Mouse (Mus musculus) limb, embryonic 12.5 days (tissue): ENCODE measurements at regions not wholly inside any gene's neighbourhood (a gene's known extent, or its start where the extent isn't known, plus 50 kb on each side); places are given as distances from the start of the nearest gene placed in this dataset.
A peak's percentile ranks its signal among the peaks of the same experiment; 100 is the strongest.
"Not testable (repeated sequence)": the region's sequence is repeated elsewhere in the genome, so short reads cannot be mapped to it uniquely, and the experiment has no call there.

ENCODE experiments used
- ATAC-seq: fragments of 200-750 bp; cut with Nextera tagmentation; 2 replicates; pipeline ENCODE4 v1.8.0; 2017; ENCODE audit warnings: low read depth, moderate TSS enrichment; ENCODE audit not compliant: insufficient number of reproducible peaks, insufficient read depth, low FRiP score, low TSS enrichment
- H3K27ac ChIP-seq: fragments of 300-500 bp; sonication (generic); 2 replicates; pipeline ENCODE4 v1.5.1; 2016; ENCODE audit warnings: mild to moderate bottlenecking, moderate library complexity
- H3K27me3 ChIP-seq: fragments of 300-500 bp; sonication (generic); 2 replicates; pipeline ENCODE4 v1.6.1; 2016; ENCODE audit warnings: mild to moderate bottlenecking, moderate library complexity
- H3K36me3 ChIP-seq: fragments of 300-500 bp; sonication (generic); 2 replicates; pipeline ENCODE4 v1.6.1; 2016; ENCODE audit warnings: mild to moderate bottlenecking, moderate library complexity
- H3K4me1 ChIP-seq: fragments of 300-500 bp; sonication (generic); replicated peaks from 2 replicates; pipeline ENCODE4 v1.6.1; 2016
- H3K4me2 ChIP-seq: fragments of 300-500 bp; sonication (generic); 2 replicates; pipeline ENCODE4 v1.6.1; 2016; ENCODE audit warnings: mild to moderate bottlenecking, moderate library complexity
- H3K4me3 ChIP-seq: fragments of 300-500 bp; sonication (generic); replicated peaks from 2 replicates; pipeline ENCODE4 v1.5.1; 2016; ENCODE audit warnings: mild to moderate bottlenecking
- H3K9ac ChIP-seq: fragments of 300-500 bp; sonication (generic); replicated peaks from 2 replicates; pipeline ENCODE4 v1.6.1; 2016; ENCODE audit warnings: mild to moderate bottlenecking, moderate library complexity
- H3K9me3 ChIP-seq: fragments of 300-500 bp; sonication (generic); 2 replicates; pipeline ENCODE4 v1.6.1; 2016; ENCODE audit warnings: mild to moderate bottlenecking, moderate library complexity
- WGBS: fragments of 180-500 bp; shearing (Covaris S2); methylation state at CpG from one replicate; pipeline ENCODE4 v1.1.7; 2016; 5-methylcytosine and 5-hydroxymethylcytosine counted together

DNA sequence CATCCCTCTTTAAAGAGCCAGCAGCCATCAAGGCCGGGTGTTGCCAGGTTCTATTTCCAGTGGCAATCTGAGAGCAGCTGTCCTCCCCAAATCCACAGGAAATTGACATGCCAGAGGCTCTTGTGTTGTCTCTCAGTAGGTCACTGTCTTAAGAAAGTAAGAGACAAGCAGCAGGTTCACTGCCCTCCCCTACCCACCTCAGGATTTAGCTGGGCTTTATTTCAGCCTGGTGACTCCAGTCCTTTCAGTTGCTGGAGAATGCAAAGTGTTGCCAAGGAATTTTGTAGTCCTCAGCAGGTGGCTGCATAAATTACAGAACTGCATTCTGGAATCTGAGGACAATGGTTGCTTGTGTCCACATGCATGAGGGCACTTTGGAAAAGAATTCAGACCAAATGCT lies 278.3 kb upstream of the Tbl1xr1 start:
- Histone ChIP-seq H3K4me3 (no peak overlapping the region), H3K4me1 (0 out of 2 replicates have a peak, but pooled peaks cover 3% of the 10 kb centered on the region), H3K36me3 (no peaks in the 10 kb centered on the region), H3K27me3 (no peaks in the 10 kb centered on the region), H3K9me3 (no peaks in the 10 kb centered on the region), H3K9ac (no peak overlapping the region), H3K27ac (no peak overlapping the region), H3K4me2 (no peak overlapping the region)
- ATAC-seq: no peak
- WGBS: 66% methylated on average over 1 of the region's 1 CpGs

DNA sequence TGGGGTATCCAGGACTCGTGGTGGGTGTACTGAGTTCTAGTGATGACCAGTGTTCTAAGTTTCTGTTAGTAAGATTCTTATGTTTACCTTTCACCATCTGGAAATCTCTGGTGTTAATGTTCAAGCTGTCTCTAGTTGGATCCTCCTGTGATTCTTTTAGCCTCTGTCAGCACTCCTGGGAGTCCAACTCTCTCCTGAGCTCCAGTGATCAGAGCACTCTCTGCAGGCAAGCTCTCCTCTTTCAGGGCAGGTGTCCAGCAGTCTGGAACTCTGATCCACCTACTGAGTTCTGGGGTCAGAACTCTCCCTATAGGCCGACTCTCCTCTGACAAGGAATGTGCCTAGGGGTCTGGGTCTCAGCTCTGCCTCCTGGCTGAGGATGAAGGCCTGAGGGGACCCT lies 272.6 kb upstream of the Tbl1xr1 start:
- not testable (repeated sequence) for H3K9me3 ChIP-seq, H3K4me3 ChIP-seq, H3K27ac ChIP-seq, H3K36me3 ChIP-seq, H3K4me2 ChIP-seq, H3K27me3 ChIP-seq, ATAC-seq, H3K4me1 ChIP-seq, H3K9ac ChIP-seq
- WGBS: 89% methylated on average over 2 of the region's 2 CpGs

DNA sequence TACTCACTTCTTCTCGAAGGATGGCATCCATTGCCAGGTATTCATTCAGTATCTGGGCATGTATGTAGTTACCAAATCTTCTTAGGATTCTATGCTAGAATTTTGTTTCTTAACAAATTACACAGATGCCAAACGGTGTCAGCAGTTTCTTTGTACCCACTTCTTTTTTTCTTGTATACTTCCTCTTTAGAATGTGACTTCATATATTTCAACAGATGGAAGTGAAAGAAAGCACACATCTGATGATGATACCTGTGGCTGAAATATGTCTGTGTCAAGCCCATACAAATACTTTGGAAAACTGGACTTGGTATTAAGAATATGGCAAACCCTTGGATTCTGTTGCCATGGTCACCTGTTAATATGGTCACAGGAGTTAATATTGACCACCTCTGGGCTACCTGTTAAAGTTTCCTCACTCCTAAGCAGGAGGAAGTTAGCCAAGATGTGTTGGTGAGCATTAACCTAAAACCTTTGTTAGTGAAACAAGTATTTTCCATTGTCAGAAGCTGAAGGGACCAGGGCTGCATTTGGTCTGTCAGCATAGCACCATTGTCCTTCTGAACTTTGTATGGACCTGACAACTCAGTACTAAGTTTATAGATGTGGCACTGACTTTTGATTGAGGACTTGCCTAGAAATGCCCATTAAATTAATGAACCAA lies 269.8 kb upstream of the Tbl1xr1 start:
- WGBS: 88% methylated on average over 2 of the region's 2 CpGs
- H3K9me3 ChIP-seq: no peaks in the 10 kb centered on the region
- H3K4me2 ChIP-seq: no peak overlapping the region
- no peak for ATAC-seq
- H3K4me3 ChIP-seq: no peak overlapping the region
- no peaks in the 10 kb centered on the region for H3K36me3 ChIP-seq
- no peaks in the 10 kb centered on the region for H3K27me3 ChIP-seq
- no peak overlapping the region for H3K9ac ChIP-seq
- peaks cover 21% of the 10 kb centered on the region for H3K4me1 ChIP-seq
- no peak overlapping the region for H3K27ac ChIP-seq

DNA sequence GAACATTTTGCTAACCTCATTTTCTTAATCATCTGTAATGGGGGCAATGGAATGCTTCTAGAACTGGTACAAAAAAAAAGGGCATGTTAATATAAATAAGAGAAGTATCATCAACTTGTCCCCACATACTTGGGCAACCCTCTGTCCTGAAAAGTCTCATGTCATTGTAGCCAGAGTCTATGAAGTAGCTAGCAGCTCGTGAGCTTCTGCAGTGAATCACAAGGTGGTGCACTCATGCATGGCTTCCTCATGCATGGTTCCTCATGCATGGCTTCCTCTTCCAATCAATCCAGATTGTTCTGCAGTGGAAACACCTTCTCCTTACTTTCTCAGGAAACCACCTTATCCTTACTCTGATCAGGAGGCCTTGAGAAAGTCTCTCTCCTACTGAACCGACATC lies 267.9 kb upstream of the Tbl1xr1 start:
- H3K27ac ChIP-seq: no peak overlapping the region
- peaks cover 21% of the 10 kb centered on the region for H3K4me1 ChIP-seq
- ATAC-seq: no peak
- no peaks in the 10 kb centered on the region for H3K36me3 ChIP-seq
- H3K27me3 ChIP-seq: no peaks in the 10 kb centered on the region
- H3K4me2 ChIP-seq: no peak overlapping the region
- 86% methylated on average over 2 of the region's 2 CpGs for WGBS
- no peaks in the 10 kb centered on the region for H3K9me3 ChIP-seq
- no peak overlapping the region for H3K4me3 ChIP-seq
- no peak overlapping the region for H3K9ac ChIP-seq

DNA sequence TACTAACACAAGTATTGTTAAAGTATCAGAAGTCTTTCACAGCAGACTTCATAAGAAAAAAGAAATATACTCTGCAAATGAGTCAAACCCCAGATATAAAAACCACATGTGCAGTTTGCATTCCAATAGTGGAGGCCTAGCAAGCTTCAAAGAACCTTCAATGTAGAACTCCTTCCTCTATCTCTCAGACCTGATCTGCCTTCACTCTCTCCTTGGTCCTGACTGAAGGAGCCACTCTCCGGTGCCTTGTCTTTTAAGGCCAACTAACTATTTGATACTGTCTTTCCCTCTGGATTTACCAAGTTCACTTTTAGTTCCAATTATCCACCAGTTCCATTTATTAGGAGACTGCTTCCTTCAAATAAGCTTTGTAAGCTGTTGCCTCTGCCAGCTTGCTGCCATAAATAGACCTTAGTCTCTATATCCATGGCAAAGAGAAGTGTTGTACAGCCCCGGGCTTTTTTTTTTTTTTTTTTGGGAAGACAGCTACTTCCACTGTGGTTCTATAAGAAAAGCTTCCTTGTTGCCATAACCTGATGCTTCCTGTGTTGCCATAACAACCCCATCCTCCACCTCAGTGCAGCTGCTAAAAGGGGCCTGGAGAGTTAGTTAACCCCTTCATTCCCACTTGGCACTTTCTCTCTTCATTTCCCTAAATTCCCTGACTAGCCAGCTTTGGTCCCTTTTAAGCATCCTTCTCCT lies 266.5 kb upstream of the Tbl1xr1 start:
- Histone ChIP-seq H3K27me3 (no peaks in the 10 kb centered on the region), H3K9ac (no peak overlapping the region), H3K4me1 (peaks cover 21% of the 10 kb centered on the region), H3K36me3 (no peaks in the 10 kb centered on the region), H3K4me3 (no peak overlapping the region), H3K9me3 (no peaks in the 10 kb centered on the region), H3K4me2 (no peak overlapping the region), H3K27ac (peak overlapping the region; percentile 62)
- ATAC-seq: peak; percentile 78
- 6% methylated on average over 2 of the region's 2 CpGs for WGBS

DNA sequence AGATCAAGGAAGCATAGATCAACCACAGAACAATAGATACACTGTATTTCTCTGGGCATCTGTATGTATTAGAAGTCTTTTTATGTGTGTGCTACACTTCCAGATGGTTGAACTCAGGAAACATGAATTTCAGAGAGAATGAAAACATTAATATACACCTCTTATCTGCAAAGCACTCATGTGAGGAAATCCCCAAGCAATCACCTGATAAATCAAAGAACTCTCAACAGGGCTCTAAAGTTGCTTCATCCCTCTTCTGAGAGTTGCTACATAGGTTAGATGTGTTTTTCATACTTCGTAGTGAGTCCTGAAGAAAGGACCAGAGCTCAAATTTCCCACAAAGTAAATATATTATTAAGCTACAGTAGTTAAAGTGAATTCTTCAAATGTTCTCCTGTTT lies 263.1 kb upstream of the Tbl1xr1 start:
- Histone ChIP-seq H3K36me3 (no peaks in the 10 kb centered on the region), H3K9ac (no peak overlapping the region), H3K4me2 (no peak overlapping the region), H3K9me3 (no peaks in the 10 kb centered on the region), H3K27me3 (no peaks in the 10 kb centered on the region), H3K4me3 (no peak overlapping the region), H3K27ac (no peak overlapping the region), H3K4me1 (peaks cover 21% of the 10 kb centered on the region)
- WGBS: 32% methylated on average over 1 of the region's 1 CpGs
- peak; percentile 24; the same call in 1 of the 2 replicates for ATAC-seq

DNA sequence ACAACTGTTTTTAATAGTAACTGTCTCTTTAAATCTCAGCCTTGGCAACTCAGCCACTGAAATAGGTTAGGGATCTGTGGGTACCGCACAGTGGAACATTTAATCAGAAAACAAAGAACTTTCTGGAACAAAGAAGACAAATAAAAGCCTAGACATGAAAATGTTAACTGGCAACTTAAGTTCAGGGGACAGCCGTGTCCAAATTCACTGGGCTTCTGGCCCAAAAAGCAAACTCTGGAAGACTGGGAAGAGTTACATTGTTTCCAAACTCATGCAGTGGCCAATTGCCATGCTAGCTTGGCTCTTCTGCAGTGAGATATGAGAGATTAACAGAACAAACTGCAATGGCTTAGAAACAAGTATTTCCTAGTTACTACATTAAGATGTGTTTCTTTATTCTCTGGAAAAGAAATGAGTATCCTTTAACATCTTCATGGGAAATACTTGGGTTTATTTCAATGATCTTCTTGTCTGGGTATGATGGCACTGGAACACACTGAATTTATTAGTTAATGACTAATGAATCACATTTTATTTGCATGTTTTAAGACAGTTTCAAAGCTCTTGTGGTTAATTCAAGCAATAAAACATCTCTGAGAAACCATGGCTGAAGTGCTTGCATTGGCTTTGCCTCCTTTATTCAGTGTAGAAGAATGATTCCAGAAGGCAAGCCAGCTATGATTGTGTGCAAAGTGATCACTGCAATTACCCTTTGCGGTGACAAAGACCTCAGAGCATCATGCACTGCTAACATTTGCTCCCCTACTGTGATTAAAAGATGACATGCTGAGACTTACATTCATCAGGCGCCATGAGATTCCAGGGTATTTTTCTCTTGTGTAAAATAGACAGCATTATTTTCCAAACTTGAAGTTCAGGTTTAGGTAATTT lies 259.2 kb upstream of the Tbl1xr1 start:
- no peak for ATAC-seq
- Histone ChIP-seq H3K27ac (no peak overlapping the region), H3K9me3 (no peaks in the 10 kb centered on the region)

DNA sequence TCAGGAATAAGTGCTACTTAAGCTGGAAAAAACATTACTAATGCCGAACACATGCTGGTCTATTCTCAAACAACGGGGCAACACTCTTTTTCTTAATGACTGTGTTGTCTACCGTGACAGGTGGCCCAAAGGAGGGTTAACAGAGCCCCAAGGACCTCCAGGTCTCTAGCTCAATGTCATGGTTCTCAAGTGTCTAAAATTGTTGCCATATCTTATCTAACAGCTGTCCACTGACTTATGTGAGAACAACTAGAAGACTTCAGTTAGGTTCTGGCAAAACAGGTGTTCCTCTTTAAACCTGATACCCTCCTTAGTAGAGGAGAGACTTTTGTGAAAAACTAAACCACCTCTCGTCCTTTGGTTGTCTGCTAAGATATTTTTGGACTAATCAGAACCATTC lies 257.4 kb upstream of the Tbl1xr1 start:
- H3K4me1 ChIP-seq: no peaks in the 10 kb centered on the region
- 50% methylated on average over 4 of the region's 4 CpGs for WGBS
- H3K9me3 ChIP-seq: no peaks in the 10 kb centered on the region
- ATAC-seq: no peak
- no peak overlapping the region for H3K9ac ChIP-seq
- no peaks in the 10 kb centered on the region for H3K27me3 ChIP-seq
- H3K36me3 ChIP-seq: no peaks in the 10 kb centered on the region
- H3K4me3 ChIP-seq: no peak overlapping the region
- no peak overlapping the region for H3K4me2 ChIP-seq
- H3K27ac ChIP-seq: no peak overlapping the region

More for the DNA sequence above, 259.2 kb upstream of the Tbl1xr1 start:
- Histone ChIP-seq H3K4me2 (no peak overlapping the region), H3K36me3 (no peaks in the 10 kb centered on the region), H3K4me1 (no peaks in the 10 kb centered on the region), H3K27me3 (no peaks in the 10 kb centered on the region), H3K4me3 (no peak overlapping the region), H3K9ac (no peak overlapping the region)
- 74% methylated on average over 4 of the region's 4 CpGs for WGBS

DNA sequence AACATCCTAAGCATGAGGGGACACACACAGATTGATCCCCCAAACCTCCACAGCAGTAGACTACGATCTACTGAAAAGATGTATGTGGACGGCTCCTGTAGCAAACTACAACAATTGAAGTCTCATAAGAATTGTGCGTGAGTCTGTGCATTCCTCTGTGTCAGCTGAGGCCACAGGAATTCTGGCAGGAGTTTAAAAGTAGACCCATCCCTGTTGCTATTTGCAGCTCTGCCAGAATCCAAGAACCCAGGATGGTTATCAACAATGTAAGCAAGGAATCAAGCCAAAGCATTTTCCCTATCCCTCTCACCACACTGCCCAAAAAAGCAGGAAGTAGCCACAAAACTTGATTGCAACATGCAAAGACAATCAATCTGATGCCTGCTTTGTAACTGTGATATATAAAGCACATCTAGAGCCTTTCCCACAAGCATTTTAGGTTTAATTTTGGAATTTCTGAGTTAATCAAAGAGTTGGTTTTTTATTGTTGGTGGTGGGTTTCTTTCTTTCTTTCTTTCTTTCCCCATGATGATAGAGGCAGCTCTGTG lies 256.3 kb upstream of the Tbl1xr1 start:
- no peaks in the 10 kb centered on the region for H3K36me3 ChIP-seq
- no peak overlapping the region for H3K9ac ChIP-seq
- no peak overlapping the region for H3K4me2 ChIP-seq
- no peak for ATAC-seq
- H3K4me1 ChIP-seq: no peaks in the 10 kb centered on the region
- no peak overlapping the region for H3K27ac ChIP-seq
- H3K9me3 ChIP-seq: no peaks in the 10 kb centered on the region
- H3K27me3 ChIP-seq: no peaks in the 10 kb centered on the region
- H3K4me3 ChIP-seq: no peak overlapping the region
- WGBS: 68% methylated on average over 3 of the region's 3 CpGs

DNA sequence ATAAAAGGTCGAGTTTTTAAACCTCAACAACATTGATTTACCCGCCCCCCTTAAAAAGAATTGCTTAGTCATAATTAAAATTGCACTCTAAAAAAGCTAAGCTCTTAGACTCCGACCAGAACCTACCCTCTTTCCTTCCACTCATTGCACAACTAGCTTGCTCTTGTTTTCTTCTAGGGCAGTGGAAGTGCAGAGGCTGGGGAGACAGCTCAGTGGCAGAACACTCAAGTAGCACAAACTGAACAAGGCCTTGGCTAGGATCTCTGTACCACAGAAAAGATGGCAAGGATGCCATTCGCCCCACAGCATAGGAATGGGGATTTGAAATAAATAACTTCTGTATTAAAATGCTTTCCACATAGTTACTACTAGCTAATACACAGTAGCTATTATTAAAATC lies 253.8 kb upstream of the Tbl1xr1 start:
- no peak overlapping the region for H3K27ac ChIP-seq
- 72% methylated on average over 4 of the region's 4 CpGs for WGBS
- no peaks in the 10 kb centered on the region for H3K4me1 ChIP-seq
- no peaks in the 10 kb centered on the region for H3K9me3 ChIP-seq
- H3K36me3 ChIP-seq: no peaks in the 10 kb centered on the region
- H3K4me2 ChIP-seq: no peak overlapping the region
- H3K27me3 ChIP-seq: no peaks in the 10 kb centered on the region
- H3K9ac ChIP-seq: no peak overlapping the region
- no peak overlapping the region for H3K4me3 ChIP-seq
- ATAC-seq: no peak

DNA sequence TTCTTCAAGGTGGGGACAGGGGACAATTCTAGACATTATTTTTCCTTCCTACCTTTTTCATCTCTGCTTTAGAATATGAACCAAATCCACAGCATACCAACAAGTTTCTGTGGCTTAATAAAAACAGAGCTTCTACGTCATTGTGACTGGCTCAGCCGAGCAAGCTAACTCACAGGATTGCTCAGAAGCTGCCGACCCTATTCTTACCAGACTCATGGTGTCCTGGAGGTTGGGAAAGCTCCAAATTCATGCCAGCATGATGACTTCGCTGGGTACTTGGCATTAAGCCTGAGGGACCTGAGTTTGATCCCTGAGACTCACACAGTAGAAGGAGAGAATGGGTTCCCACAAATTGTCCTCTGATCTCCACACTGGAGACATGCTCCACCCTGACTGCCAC lies 253.1 kb upstream of the Tbl1xr1 start:
- H3K4me2 ChIP-seq: no peak overlapping the region
- H3K9ac ChIP-seq: no peak overlapping the region
- no peak overlapping the region for H3K4me3 ChIP-seq
- ATAC-seq: no peak
- no peaks in the 10 kb centered on the region for H3K9me3 ChIP-seq
- H3K36me3 ChIP-seq: no peaks in the 10 kb centered on the region
- H3K4me1 ChIP-seq: no peaks in the 10 kb centered on the region
- H3K27me3 ChIP-seq: no peaks in the 10 kb centered on the region
- 84% methylated on average over 4 of the region's 4 CpGs for WGBS
- H3K27ac ChIP-seq: no peak overlapping the region
